Mouse (Mus musculus) forebrain, embryonic 10.5 days (tissue): Measurements from ENCODE around the gene Apol7b. TPM values are rescaled to one million over a fixed set of nuclear protein-coding genes. Genes with fewer than 3 reads are reported as not detected.

ENCODE experiments used
- DNase-seq: peaks from one replicate; pipeline ENCODE4 v3.0.0-alpha.2; 2017; ENCODE audit warnings: low spot score; ENCODE audit errors: extremely low spot score
- H3K27ac ChIP-seq: fragments of 300-500 bp; sonication (generic); 2 replicates; pipeline ENCODE4 v1.5.1; 2016; ENCODE audit warnings: mild to moderate bottlenecking
- H3K27me3 ChIP-seq: fragments of 300-500 bp; sonication (generic); 2 replicates; pipeline ENCODE4 v1.6.1; 2016; ENCODE audit warnings: mild to moderate bottlenecking; ENCODE audit not compliant: poor library complexity, severe bottlenecking
- H3K36me3 ChIP-seq: fragments of 300-500 bp; sonication (generic); replicated peaks from 2 replicates; pipeline ENCODE4 v1.6.1; 2016; ENCODE audit warnings: mild to moderate bottlenecking, moderate library complexity
- H3K4me1 ChIP-seq: fragments of 300-500 bp; sonication (generic); 2 replicates; pipeline ENCODE4 v1.6.1; 2016
- H3K4me3 ChIP-seq: fragments of 300-500 bp; sonication (generic); 2 replicates; pipeline ENCODE4 v1.5.1; 2016; ENCODE audit warnings: mild to moderate bottlenecking, moderate library complexity
- H3K9me3 ChIP-seq: fragments of 300-500 bp; sonication (generic); 2 replicates; pipeline ENCODE4 v1.6.1; 2016; ENCODE audit warnings: mild to moderate bottlenecking, moderate library complexity
- WGBS: fragments of 180-500 bp; shearing (Covaris S2); methylation state at CpG from one replicate; pipeline ENCODE4 v1.1.7; 2016; 5-methylcytosine and 5-hydroxymethylcytosine counted together
- polyA plus RNA-seq: library from polyadenylated mRNA; unstranded; fragments of >200 nt; fragmentation: Nextera tagmentation; extraction: Ambion mirVana; gene quantifications from 2 replicates; pipeline ENCODE4 v1.2.1, GENCODE M21; 2016

The Apol7b gene
- polyA plus RNA-seq, 1 experiment from 2014 or later = not detected

GRCm38 (mm10) chr15:77377419-77377818 lies 69.9 kb downstream of the Apol7b start:
- Histone ChIP-seq H3K36me3 (no peaks in the 10 kb centered on the region), H3K4me3 (no peak overlapping the region), H3K27me3 (no peaks in the 10 kb centered on the region), H3K9me3 (no peaks in the 10 kb centered on the region), H3K4me1 (no peaks in the 10 kb centered on the region), H3K27ac (no peak overlapping the region)
- 93% methylated on average over 4 of the region's 4 CpGs for WGBS
- no peak for DNase-seq

- WGBS = 90% methylated on average over 7 of the region's 7 CpGs
- no peaks in the 10 kb centered on the region for H3K27me3 ChIP-seq
- no peak overlapping the region for H3K27ac ChIP-seq
- no peak overlapping the region for H3K4me3 ChIP-seq
- no peak for DNase-seq
- no peaks in the 10 kb centered on the region for H3K4me1 ChIP-seq
- H3K9me3 ChIP-seq = no peaks in the 10 kb centered on the region
- H3K36me3 ChIP-seq = no peaks in the 10 kb centered on the region
These were observed 70.4 kb downstream of the Apol7b start for GRCm38 (mm10) chr15:77376920-77377319.

Other genes starting within 250 kb of the Apol7b start
- gene Rbfox2, start 140.5 kb downstream of the Apol7b start, polyA plus RNA-seq = 35.8 and 39.0 TPM in 2 replicates
- not detected in 2 replicates for gene Apol7a, start 48.4 kb downstream of the Apol7b start, polyA plus RNA-seq
- not detected in 2 replicates for gene Apol9a, start 36.4 kb downstream of the Apol7b start, polyA plus RNA-seq
- gene Apol10a, start 29.6 kb upstream of the Apol7b start, polyA plus RNA-seq = not detected in 2 replicates
- gene Apol11a, start 60.8 kb upstream of the Apol7b start, polyA plus RNA-seq = not detected in 2 replicates
- gene Apol7c, start 85.8 kb upstream of the Apol7b start, polyA plus RNA-seq = not detected in 2 replicates
- not detected in 2 replicates for gene 1700025B11Rik, start 114.4 kb upstream of the Apol7b start, polyA plus RNA-seq
- gene Apol10b, start 148.6 kb upstream of the Apol7b start, polyA plus RNA-seq = not detected in 2 replicates
- gene Gm36245, start 151.8 kb upstream of the Apol7b start, polyA plus RNA-seq = not detected in 2 replicates
- not detected in 2 replicates for gene Apol11b, start 195.8 kb upstream of the Apol7b start, polyA plus RNA-seq